Mouse (Mus musculus) heart, postnatal 10 days (tissue): ENCODE results near the gene Igf2bp3. TPM values are rescaled to one million over a fixed set of nuclear protein-coding genes. Genes with fewer than 3 reads are reported as not detected.

Experiments
- DNase-seq, 2 experiments: peaks; one replicate each; pipeline ENCODE4 v3.0.0; 2021
- intact Hi-C: fragments of 180-260 bp; cut with DNase I; formaldehyde crosslinking; loops from one replicate; pipeline ENCODE4 v1.15.1; 2025
- total RNA-seq, 2 experiments: library from RNA; stranded (reverse); gene quantifications; 2 replicates each; pipeline ENCODE4 v1.2.3; 2021

Gene Igf2bp3
- total RNA-seq, 2 experiments from 2014 or later: 4.3 to 4.5 TPM

GRCm38 (mm10) chr6:49187299-49187698 lies 27.5 kb downstream of the Igf2bp3 start:
- DNase-seq: no peak
- intact Hi-C loops: no loop called here

GRCm38 (mm10) chr6:49176018-49176417 lies 38.7 kb downstream of the Igf2bp3 start:
- intact Hi-C loops: no loop called here
- DNase-seq: no peak

- intact Hi-C loops: no loop called here
- DNase-seq: no peak
Observed at GRCm38 (mm10) chr6:49174616-49175015, 40.1 kb downstream of the Igf2bp3 start.

GRCm38 (mm10) chr6:49173674-49174073 lies 41.1 kb downstream of the Igf2bp3 start:
- intact Hi-C loops: no loop called here
- DNase-seq: no peak

GRCm38 (mm10) chr6:49173265-49173664 lies 41.5 kb downstream of the Igf2bp3 start:
- intact Hi-C loops: no loop called here
- no peak for DNase-seq

- intact Hi-C loops: no loop called here
- peak; percentile 26 to 32 for DNase-seq
Observed at GRCm38 (mm10) chr6:49171216-49171615, 43.5 kb downstream of the Igf2bp3 start.

GRCm38 (mm10) chr6:49168648-49169047 lies 46.1 kb downstream of the Igf2bp3 start:
- DNase-seq: no peak
- intact Hi-C loops: no loop called here

GRCm38 (mm10) chr6:49167406-49167805 lies 47.4 kb downstream of the Igf2bp3 start:
- intact Hi-C loops: no loop called here
- no peak for DNase-seq

GRCm38 (mm10) chr6:49166318-49166717 lies 48.4 kb downstream of the Igf2bp3 start:
- intact Hi-C loops: no loop called here
- DNase-seq: no peak

GRCm38 (mm10) chr6:49165855-49166254 lies 48.9 kb downstream of the Igf2bp3 start:
- no peak for DNase-seq
- intact Hi-C loops: no loop called here

- intact Hi-C loops: no loop called here
- DNase-seq: no peak
Observed at GRCm38 (mm10) chr6:49165101-49165500, 49.7 kb downstream of the Igf2bp3 start.

GRCm38 (mm10) chr6:49164701-49165100 lies 50.1 kb downstream of the Igf2bp3 start:
- intact Hi-C loops: no loop called here
- no peak for DNase-seq

GRCm38 (mm10) chr6:49159971-49160370 lies 54.8 kb downstream of the Igf2bp3 start:
- intact Hi-C loops: no loop called here
- DNase-seq: no peak

- intact Hi-C loops: no loop called here
- no peak for DNase-seq
Observed at GRCm38 (mm10) chr6:49156826-49157175, 58.0 kb downstream of the Igf2bp3 start.

- DNase-seq: no peak
- intact Hi-C loops: no loop called here
Observed at GRCm38 (mm10) chr6:49156170-49156825, 58.5 kb downstream of the Igf2bp3 start.

- DNase-seq: no peak
- intact Hi-C loops: no loop called here
Observed at GRCm38 (mm10) chr6:49151465-49151864, 63.3 kb downstream of the Igf2bp3 start.

- no peak for DNase-seq
- intact Hi-C loops: no loop called here
Observed at GRCm38 (mm10) chr6:49150349-49151229, 64.2 kb downstream of the Igf2bp3 start.

- no peak for DNase-seq
- intact Hi-C loops: no loop called here
Observed at GRCm38 (mm10) chr6:49149202-49149930, 65.4 kb downstream of the Igf2bp3 start.

GRCm38 (mm10) chr6:49148781-49149180 lies 66.0 kb downstream of the Igf2bp3 start:
- intact Hi-C loops: no loop called here
- no peak for DNase-seq

GRCm38 (mm10) chr6:49148368-49148767 lies 66.4 kb downstream of the Igf2bp3 start:
- DNase-seq: no peak
- intact Hi-C loops: no loop called here

- intact Hi-C loops: no loop called here
Observed at GRCm38 (mm10) chr6:49146461-49146860, 68.3 kb downstream of the Igf2bp3 start.

More at GRCm38 (mm10) chr6:49146461-49146860, 68.3 kb downstream of the Igf2bp3 start:
- DNase-seq: no peak
